Mouse (Mus musculus) lung, embryonic 15.5 days (tissue): ENCODE results near the gene Leprot. TPM values are rescaled to one million over a fixed set of nuclear protein-coding genes. Genes with fewer than 3 reads are reported as not detected.
A peak's percentile ranks its signal among the peaks of the same experiment; 100 is the strongest.

Source experiments
- ATAC-seq: fragments of 200-750 bp; cut with Nextera tagmentation; 2 replicates; pipeline ENCODE4 v1.8.0; 2017; ENCODE audit warnings: moderate number of reproducible peaks, borderline replicate concordance; ENCODE audit not compliant: low FRiP score, low TSS enrichment; ENCODE audit errors: extremely low read depth
- H3K27ac ChIP-seq: fragments of 300-500 bp; sonication (generic); 2 replicates; pipeline ENCODE4 v1.5.1; 2015; ENCODE audit warnings: moderate library complexity, mild to moderate bottlenecking, inconsistent platforms
- H3K27me3 ChIP-seq: fragments of 300-500 bp; sonication (generic); 2 replicates; pipeline ENCODE4 v1.6.1; 2015; ENCODE audit warnings: inconsistent platforms
- H3K36me3 ChIP-seq: fragments of 300-500 bp; sonication (generic); 2 replicates; pipeline ENCODE4 v1.6.1; 2015; ENCODE audit warnings: inconsistent platforms
- H3K4me1 ChIP-seq: fragments of 300-500 bp; sonication (generic); 2 replicates; pipeline ENCODE4 v1.6.1; 2015; ENCODE audit warnings: inconsistent platforms
- H3K4me2 ChIP-seq: fragments of 300-500 bp; sonication (generic); 2 replicates; pipeline ENCODE4 v1.6.1; 2015; ENCODE audit warnings: inconsistent platforms, mild to moderate bottlenecking, moderate library complexity
- H3K4me3 ChIP-seq: fragments of 300-500 bp; sonication (generic); 2 replicates; pipeline ENCODE4 v1.5.1; 2015; ENCODE audit warnings: mild to moderate bottlenecking, inconsistent platforms
- H3K9ac ChIP-seq: fragments of 300-500 bp; sonication (generic); 2 replicates; pipeline ENCODE4 v1.6.1; 2015; ENCODE audit warnings: inconsistent platforms
- H3K9me3 ChIP-seq: fragments of 300-500 bp; sonication (generic); 2 replicates; pipeline ENCODE4 v1.6.1; 2016; ENCODE audit warnings: inconsistent platforms
- WGBS: fragments of 180-500 bp; shearing (Covaris S2); methylation state at CpG from one replicate; pipeline ENCODE4 v1.1.7; 2015; 5-methylcytosine and 5-hydroxymethylcytosine counted together
- polyA plus RNA-seq: library from polyadenylated mRNA; unstranded; fragments of >200 nt; fragmentation: Nextera tagmentation; extraction: Ambion mirVana; gene quantifications from 2 replicates; pipeline ENCODE4 v1.2.1, GENCODE M21; 2015

The Leprot gene
- polyA plus RNA-seq, 1 experiment from 2014 or later = 93.6 TPM

GRCm38 (mm10) chr4:101646857-101647195 is 692 bp upstream of the Leprot start:
- Histone ChIP-seq H3K27ac (peak overlapping the region; percentile 83), H3K36me3 (no peaks in the 10 kb centered on the region), H3K9ac (peak overlapping the region; percentile 46), H3K4me3 (peak overlapping the region; percentile 64), H3K4me2 (peak overlapping the region; percentile 71), H3K27me3 (no peaks in the 10 kb centered on the region), H3K4me1 (peaks cover 16% of the 10 kb centered on the region), H3K9me3 (no peaks in the 10 kb centered on the region)
- WGBS = under 1% methylated on average over 8 of the region's 8 CpGs
- no peak for ATAC-seq

GRCm38 (mm10) chr4:101647976-101648642 is 591 bp downstream of the Leprot start:
- Histone ChIP-seq H3K36me3 (0 out of 2 replicates have a peak, but pooled peaks cover 3% of the 10 kb centered on the region), H3K4me3 (peak overlapping the region; percentile 64), H3K9ac (peak overlapping the region; percentile 79), H3K4me2 (peak overlapping the region; percentile 54), H3K4me1 (peaks cover 16% of the 10 kb centered on the region), H3K27ac (peak overlapping the region; percentile 80), H3K27me3 (no peaks in the 10 kb centered on the region), H3K9me3 (no peaks in the 10 kb centered on the region)
- no peak for ATAC-seq
- WGBS = under 1% methylated on average over 20 of the region's 20 CpGs

DNA sequence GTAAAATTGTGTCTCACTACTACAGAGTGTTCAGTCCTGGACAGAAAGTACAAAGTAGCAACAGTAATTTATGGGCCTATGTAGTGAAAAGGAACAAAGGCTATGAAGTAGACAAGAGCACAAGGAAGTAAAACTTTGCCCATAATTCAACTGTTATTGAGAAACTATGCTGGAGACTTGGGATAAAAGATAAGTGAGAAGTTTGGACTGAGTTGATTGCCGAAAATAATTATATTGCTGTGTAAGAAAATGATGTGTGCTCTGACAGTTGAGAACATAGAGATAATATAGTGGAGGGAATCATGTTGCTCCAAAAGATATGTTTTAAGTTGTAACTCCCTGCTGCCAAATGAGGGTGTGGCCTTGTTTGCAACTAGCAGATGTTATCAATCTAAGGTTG is 1.2 kb downstream of the Leprot start:
- peak overlapping the region; percentile 64 for H3K4me3 ChIP-seq
- H3K27me3 ChIP-seq = no peaks in the 10 kb centered on the region
- peak overlapping the region; percentile 79; the same call in 1 of the 2 replicates for H3K9ac ChIP-seq
- ATAC-seq = no peak
- peak overlapping the region; percentile 80; the same call in 1 of the 2 replicates for H3K27ac ChIP-seq
- WGBS = 42% methylated on average over 1 of the region's 1 CpGs
- H3K36me3 ChIP-seq = 0 out of 2 replicates have a peak, but pooled peaks cover 3% of the 10 kb centered on the region
- H3K4me1 ChIP-seq = peaks cover 16% of the 10 kb centered on the region
- no peaks in the 10 kb centered on the region for H3K9me3 ChIP-seq
- H3K4me2 ChIP-seq = peak overlapping the region; percentile 54

GRCm38 (mm10) chr4:101650961-101651360 is 3.4 kb downstream of the Leprot start:
- Histone ChIP-seq H3K4me1 (peaks cover 16% of the 10 kb centered on the region), H3K36me3 (peaks cover 3% of the 10 kb centered on the region; the same call in 1 of the 2 replicates), H3K27ac (no peak overlapping the region), H3K9me3 (no peaks in the 10 kb centered on the region), H3K9ac (no peak overlapping the region), H3K4me2 (no peak overlapping the region), H3K27me3 (no peaks in the 10 kb centered on the region), H3K4me3 (no peak overlapping the region)
- ATAC-seq = no peak
- whole genome bisulfite sequencing = 83% methylated on average over 2 of the region's 2 CpGs

DNA sequence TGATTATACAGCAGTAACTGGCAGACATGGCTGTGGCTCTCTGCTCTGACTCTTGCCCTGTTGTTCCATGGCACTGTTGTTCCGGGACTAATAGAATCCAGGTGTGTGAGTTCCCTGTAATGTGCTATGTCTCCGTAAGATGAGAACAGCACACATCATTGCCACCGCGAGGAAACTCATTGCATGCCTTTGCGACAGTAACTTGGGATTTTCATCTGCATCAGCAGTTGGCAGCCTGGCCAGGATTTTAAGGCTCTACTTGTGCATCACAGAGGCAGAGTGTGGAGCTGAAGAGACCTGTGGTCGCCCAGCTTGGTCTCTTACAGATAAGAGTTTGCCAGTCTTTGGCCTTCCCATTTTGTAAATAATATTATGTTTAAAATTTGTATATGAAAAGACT is 6.7 kb downstream of the Leprot start:
- 80% methylated on average over 6 of the region's 6 CpGs for WGBS
- Histone ChIP-seq H3K4me1 (peaks cover 4% of the 10 kb centered on the region; the same call in 1 of the 2 replicates), H3K27me3 (no peaks in the 10 kb centered on the region), H3K4me2 (no peak overlapping the region), H3K36me3 (peaks cover 24% of the 10 kb centered on the region), H3K4me3 (no peak overlapping the region), H3K27ac (no peak overlapping the region), H3K9ac (no peak overlapping the region), H3K9me3 (no peaks in the 10 kb centered on the region)
- no peak for ATAC-seq

DNA sequence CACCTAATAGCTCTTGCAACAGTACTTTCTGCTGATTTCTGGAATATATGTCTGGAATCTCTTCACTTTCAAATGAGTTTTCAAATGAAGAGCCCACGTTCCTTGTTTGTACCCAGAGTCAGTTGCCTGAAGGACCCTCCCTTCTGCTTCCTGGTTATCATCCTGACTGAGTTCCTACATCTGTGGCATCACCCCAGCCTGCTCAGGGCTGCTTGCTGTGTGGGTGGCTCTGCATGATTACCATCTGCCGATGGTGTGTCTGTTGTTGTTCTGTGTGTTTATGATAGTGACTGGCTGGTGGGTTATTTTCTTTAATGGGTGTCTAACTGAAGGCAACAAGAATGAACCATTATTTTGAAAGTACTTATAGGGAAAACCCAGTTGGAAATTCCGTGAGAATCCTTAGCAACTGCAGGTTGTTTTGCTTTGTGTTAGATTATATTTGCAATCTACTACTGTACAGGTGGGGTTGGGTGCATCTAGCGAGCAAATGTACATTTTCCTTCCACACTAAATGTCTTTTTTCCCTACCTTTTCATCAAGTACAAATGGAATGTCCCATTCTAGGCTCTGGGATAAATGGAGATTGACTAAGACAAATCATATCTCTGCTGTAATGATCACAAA is 7.4 kb downstream of the Leprot start:
- H3K4me3 ChIP-seq = no peak overlapping the region
- H3K4me1 ChIP-seq = no peaks in the 10 kb centered on the region
- H3K4me2 ChIP-seq = no peak overlapping the region
- peaks cover 30% of the 10 kb centered on the region for H3K36me3 ChIP-seq
- no peak for ATAC-seq
- no peak overlapping the region for H3K9ac ChIP-seq
- H3K27ac ChIP-seq = no peak overlapping the region
- WGBS = 75% methylated on average over 4 of the region's 4 CpGs
- no peaks in the 10 kb centered on the region for H3K27me3 ChIP-seq
- no peaks in the 10 kb centered on the region for H3K9me3 ChIP-seq

DNA sequence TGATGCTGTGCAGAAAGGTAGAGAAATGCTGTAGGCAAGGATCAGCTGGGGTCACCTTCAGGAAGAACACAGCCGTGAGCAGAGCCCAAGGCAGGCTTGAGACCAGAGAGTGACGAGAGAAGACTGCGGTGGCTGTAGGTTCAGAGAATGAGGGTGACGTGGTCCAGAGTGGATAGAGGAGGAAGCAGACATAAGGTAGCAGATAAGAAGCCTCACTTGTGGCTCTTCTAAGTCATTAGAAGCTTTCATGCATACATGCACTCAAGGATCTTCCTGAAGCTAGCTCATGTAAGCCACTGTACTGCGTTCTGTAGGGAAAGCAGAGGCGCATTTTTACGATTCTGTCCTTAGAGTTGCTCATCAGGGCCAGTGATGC is 7.9 kb downstream of the Leprot start:
- no peaks in the 10 kb centered on the region for H3K9me3 ChIP-seq
- H3K4me3 ChIP-seq = no peak overlapping the region
- peaks cover 30% of the 10 kb centered on the region for H3K36me3 ChIP-seq
- H3K4me2 ChIP-seq = no peak overlapping the region
- WGBS = 88% methylated on average over 7 of the region's 7 CpGs
- no peak for ATAC-seq
- H3K27me3 ChIP-seq = no peaks in the 10 kb centered on the region
- H3K27ac ChIP-seq = no peak overlapping the region
- H3K9ac ChIP-seq = no peak overlapping the region
- no peaks in the 10 kb centered on the region for H3K4me1 ChIP-seq

GRCm38 (mm10) chr4:101656056-101656455 is 8.5 kb downstream of the Leprot start:
- Histone ChIP-seq H3K36me3 (peaks cover 30% of the 10 kb centered on the region), H3K27ac (no peak overlapping the region), H3K4me2 (no peak overlapping the region), H3K4me1 (no peaks in the 10 kb centered on the region), H3K9ac (no peak overlapping the region), H3K9me3 (no peaks in the 10 kb centered on the region), H3K4me3 (no peak overlapping the region), H3K27me3 (no peaks in the 10 kb centered on the region)
- no peak for ATAC-seq
- 85% methylated on average over 15 of the region's 15 CpGs for WGBS

GRCm38 (mm10) chr4:101656956-101657570 is 9.5 kb downstream of the Leprot start:
- no peaks in the 10 kb centered on the region for H3K27me3 ChIP-seq
- peaks cover 37% of the 10 kb centered on the region for H3K36me3 ChIP-seq
- no peak overlapping the region for H3K27ac ChIP-seq
- no peaks in the 10 kb centered on the region for H3K4me1 ChIP-seq
- no peak overlapping the region for H3K9ac ChIP-seq
- H3K9me3 ChIP-seq = no peaks in the 10 kb centered on the region
- H3K4me3 ChIP-seq = no peak overlapping the region
- H3K4me2 ChIP-seq = no peak overlapping the region
- 34% methylated on average over 6 of the region's 6 CpGs for WGBS
- ATAC-seq = no peak; the same call in 1 of the 2 replicates

GRCm38 (mm10) chr4:101664160-101664750 is 16.7 kb downstream of the Leprot start:
- peaks cover 30% of the 10 kb centered on the region for H3K36me3 ChIP-seq
- no peaks in the 10 kb centered on the region for H3K27me3 ChIP-seq
- H3K4me3 ChIP-seq = no peak overlapping the region
- H3K4me1 ChIP-seq = no peaks in the 10 kb centered on the region
- no peaks in the 10 kb centered on the region for H3K9me3 ChIP-seq
- no peak overlapping the region for H3K4me2 ChIP-seq
- 72% methylated on average over 9 of the region's 9 CpGs for WGBS
- H3K9ac ChIP-seq = no peak overlapping the region
- no peak overlapping the region for H3K27ac ChIP-seq
- ATAC-seq = no peak

GRCm38 (mm10) chr4:101664766-101665165 is 17.2 kb downstream of the Leprot start:
- ATAC-seq = no peak
- Histone ChIP-seq H3K9me3 (no peaks in the 10 kb centered on the region), H3K27ac (no peak overlapping the region), H3K9ac (no peak overlapping the region), H3K4me3 (no peak overlapping the region), H3K4me1 (no peaks in the 10 kb centered on the region), H3K27me3 (no peaks in the 10 kb centered on the region), H3K36me3 (peaks cover 25% of the 10 kb centered on the region), H3K4me2 (no peak overlapping the region)
- WGBS = 97% methylated on average over 4 of the region's 4 CpGs

- no peaks in the 10 kb centered on the region for H3K4me1 ChIP-seq
- no peak overlapping the region for H3K4me3 ChIP-seq
- H3K9ac ChIP-seq = no peak overlapping the region
- H3K9me3 ChIP-seq = no peaks in the 10 kb centered on the region
- H3K27me3 ChIP-seq = no peaks in the 10 kb centered on the region
- H3K36me3 ChIP-seq = no peaks in the 10 kb centered on the region
- H3K27ac ChIP-seq = no peak overlapping the region
- no peak for ATAC-seq
- 63% methylated on average over 5 of the region's 5 CpGs for WGBS
- no peak overlapping the region for H3K4me2 ChIP-seq
These were observed 21.6 kb downstream of the Leprot start for GRCm38 (mm10) chr4:101669161-101669560.
